Mouse (Mus musculus): ENCODE measurements around the gene Galnt5. TPM values are rescaled to one million over a fixed set of nuclear protein-coding genes. Genes with fewer than 3 reads are reported as not detected.

Gene Galnt5
- not detected in 2 replicates for polyA plus RNA-seq (2015; fragmentation: Nextera tagmentation; extraction: Ambion mirVana)

- Histone ChIP-seq H3K36me3 (ENCODE audit: poor library complexity, severe bottlenecking) (no peaks in the 10 kb centered on the region), H3K4me2 (no peak within 1 kb of the TSS), H3K27me3 (no peaks in the 10 kb centered on the region), H3K4me3 (no peak within 1 kb of the TSS), H3K9ac (no peak within 1 kb of the TSS), H3K4me1 (no peaks in the 10 kb centered on the region), H3K27ac (no peak within 1 kb of the TSS), H3K9me3 (replicated peaks) (no peaks in the 10 kb centered on the region)
- WGBS, result 74% methylated on average over 12 of the region's 12 CpGs
- ATAC-seq, result no peak
Observed at GRCm38 (mm10) chr2:57997752-57998430, at the start of gene Galnt5. Gene Galnt5, plus strand, starts transcription at chr2:57997884.

- Histone ChIP-seq H3K27me3 (no peaks in the 10 kb centered on the region), H3K27ac (no peak overlapping the region), H3K9ac (no peak overlapping the region), H3K36me3 (ENCODE audit: poor library complexity, severe bottlenecking) (no peaks in the 10 kb centered on the region), H3K4me2 (no peak overlapping the region), H3K4me3 (no peak overlapping the region), H3K9me3 (replicated peaks) (no peaks in the 10 kb centered on the region), H3K4me1 (no peaks in the 10 kb centered on the region)
- 65% methylated on average over 2 of the region's 2 CpGs for WGBS
- no peak for ATAC-seq
Observed at GRCm38 (mm10) chr2:57951620-57952019, 46.1 kb upstream of the Galnt5 start.

GRCm38 (mm10) chr2:57960786-57961185 is 36.9 kb upstream of the Galnt5 start:
- Histone ChIP-seq H3K27me3 (no peaks in the 10 kb centered on the region), H3K4me2 (no peak overlapping the region), H3K4me1 (no peaks in the 10 kb centered on the region), H3K9me3 (replicated peaks) (no peaks in the 10 kb centered on the region), H3K27ac (no peak overlapping the region), H3K9ac (no peak overlapping the region), H3K36me3 (ENCODE audit: poor library complexity, severe bottlenecking) (no peaks in the 10 kb centered on the region), H3K4me3 (no peak overlapping the region)
- WGBS, result 83% methylated on average over 5 of the region's 5 CpGs
- ATAC-seq, result no peak

- Histone ChIP-seq H3K4me1 (no peaks in the 10 kb centered on the region), H3K27me3 (no peaks in the 10 kb centered on the region), H3K9ac (no peak overlapping the region), H3K9me3 (replicated peaks) (no peaks in the 10 kb centered on the region), H3K4me2 (no peak overlapping the region), H3K4me3 (no peak overlapping the region), H3K36me3 (ENCODE audit: poor library complexity, severe bottlenecking) (no peaks in the 10 kb centered on the region), H3K27ac (no peak overlapping the region)
- no peak for ATAC-seq
Observed at GRCm38 (mm10) chr2:57982248-57982647, 15.4 kb upstream of the Galnt5 start.

GRCm38 (mm10) chr2:57991084-57991483 is 6.6 kb upstream of the Galnt5 start:
- H3K4me2 ChIP-seq, result no peak overlapping the region
- H3K9me3 ChIP-seq (replicated peaks), result no peaks in the 10 kb centered on the region
- H3K27ac ChIP-seq, result no peak overlapping the region
- 93% methylated on average over 2 of the region's 2 CpGs for WGBS
- H3K27me3 ChIP-seq, result no peaks in the 10 kb centered on the region
- no peaks in the 10 kb centered on the region for H3K36me3 ChIP-seq (ENCODE audit: poor library complexity, severe bottlenecking)
- H3K9ac ChIP-seq, result no peak overlapping the region
- no peak overlapping the region for H3K4me3 ChIP-seq
- H3K4me1 ChIP-seq, result no peaks in the 10 kb centered on the region
- no peak for ATAC-seq

GRCm38 (mm10) chr2:58001497-58001896 is 3.8 kb downstream of the Galnt5 start:
- H3K9me3 ChIP-seq (replicated peaks), result no peaks in the 10 kb centered on the region
- ATAC-seq, result no peak
- H3K27me3 ChIP-seq, result no peaks in the 10 kb centered on the region
- no peak overlapping the region for H3K4me3 ChIP-seq
- 81% methylated on average over 3 of the region's 3 CpGs for WGBS
- H3K9ac ChIP-seq, result no peak overlapping the region
- no peak overlapping the region for H3K4me2 ChIP-seq
- no peaks in the 10 kb centered on the region for H3K36me3 ChIP-seq (ENCODE audit: poor library complexity, severe bottlenecking)
- H3K4me1 ChIP-seq, result no peaks in the 10 kb centered on the region
- no peak overlapping the region for H3K27ac ChIP-seq

GRCm38 (mm10) chr2:58007081-58007480 is 9.4 kb downstream of the Galnt5 start:
- H3K4me2 ChIP-seq, result no peak overlapping the region
- WGBS, result 84% methylated on average over 5 of the region's 5 CpGs
- H3K27ac ChIP-seq, result no peak overlapping the region
- no peak for ATAC-seq
- H3K27me3 ChIP-seq, result no peaks in the 10 kb centered on the region
- H3K9me3 ChIP-seq (replicated peaks), result no peaks in the 10 kb centered on the region
- H3K4me1 ChIP-seq, result no peaks in the 10 kb centered on the region
- H3K36me3 ChIP-seq (ENCODE audit: poor library complexity, severe bottlenecking), result no peaks in the 10 kb centered on the region
- H3K4me3 ChIP-seq, result no peak overlapping the region
- no peak overlapping the region for H3K9ac ChIP-seq

GRCm38 (mm10) chr2:58023556-58023955 is 25.9 kb downstream of the Galnt5 start:
- Histone ChIP-seq H3K4me1 (0 out of 2 replicates have a peak, but pooled peaks cover 2% of the 10 kb centered on the region), H3K27ac (no peak overlapping the region), H3K9ac (no peak overlapping the region), H3K4me3 (no peak overlapping the region), H3K36me3 (ENCODE audit: poor library complexity, severe bottlenecking) (no peaks in the 10 kb centered on the region), H3K9me3 (replicated peaks) (no peaks in the 10 kb centered on the region), H3K4me2 (no peak overlapping the region), H3K27me3 (no peaks in the 10 kb centered on the region)
- WGBS, result 84% methylated on average over 6 of the region's 6 CpGs
- ATAC-seq, result no peak

- Histone ChIP-seq H3K4me2 (no peak overlapping the region), H3K9me3 (replicated peaks) (no peaks in the 10 kb centered on the region), H3K9ac (no peak overlapping the region), H3K27me3 (no peaks in the 10 kb centered on the region), H3K36me3 (ENCODE audit: poor library complexity, severe bottlenecking) (no peaks in the 10 kb centered on the region), H3K27ac (no peak overlapping the region), H3K4me3 (no peak overlapping the region), H3K4me1 (0 out of 2 replicates have a peak, but pooled peaks cover 2% of the 10 kb centered on the region)
- 70% methylated on average over 5 of the region's 5 CpGs for WGBS
- ATAC-seq, result no peak
Observed at GRCm38 (mm10) chr2:58026740-58027139, 29.1 kb downstream of the Galnt5 start.

GRCm38 (mm10) chr2:58029404-58029803 is 31.7 kb downstream of the Galnt5 start:
- Histone ChIP-seq H3K9me3 (replicated peaks) (no peaks in the 10 kb centered on the region), H3K4me2 (no peak overlapping the region), H3K4me3 (no peak overlapping the region), H3K27ac (no peak overlapping the region), H3K4me1 (0 out of 2 replicates have a peak, but pooled peaks cover 2% of the 10 kb centered on the region), H3K9ac (no peak overlapping the region), H3K27me3 (no peaks in the 10 kb centered on the region), H3K36me3 (ENCODE audit: poor library complexity, severe bottlenecking) (no peaks in the 10 kb centered on the region)
- 17% methylated on average over 7 of the region's 7 CpGs for WGBS
- peak; percentile 73; the same call in 1 of the 2 replicates for ATAC-seq

GRCm38 (mm10) chr2:58031431-58031830 is 33.7 kb downstream of the Galnt5 start:
- Histone ChIP-seq H3K27ac (no peak overlapping the region), H3K4me2 (no peak overlapping the region), H3K9me3 (replicated peaks) (no peaks in the 10 kb centered on the region), H3K27me3 (no peaks in the 10 kb centered on the region), H3K4me1 (0 out of 2 replicates have a peak, but pooled peaks cover 2% of the 10 kb centered on the region), H3K9ac (no peak overlapping the region), H3K36me3 (ENCODE audit: poor library complexity, severe bottlenecking) (no peaks in the 10 kb centered on the region), H3K4me3 (no peak overlapping the region)
- ATAC-seq, result no peak
- WGBS, result 85% methylated on average over 3 of the region's 3 CpGs

- Histone ChIP-seq H3K4me1 (no peaks in the 10 kb centered on the region), H3K4me2 (no peak overlapping the region), H3K36me3 (ENCODE audit: poor library complexity, severe bottlenecking) (no peaks in the 10 kb centered on the region), H3K9ac (no peak overlapping the region), H3K27ac (no peak overlapping the region), H3K27me3 (no peaks in the 10 kb centered on the region), H3K4me3 (no peak overlapping the region), H3K9me3 (replicated peaks) (no peaks in the 10 kb centered on the region)
- no peak for ATAC-seq
- WGBS, result 86% methylated on average over 4 of the region's 4 CpGs
Observed at GRCm38 (mm10) chr2:58035635-58036034, 38.0 kb downstream of the Galnt5 start.

- no peak overlapping the region for H3K4me2 ChIP-seq
- H3K27me3 ChIP-seq, result no peaks in the 10 kb centered on the region
- H3K36me3 ChIP-seq (ENCODE audit: poor library complexity, severe bottlenecking), result no peaks in the 10 kb centered on the region
- H3K27ac ChIP-seq, result no peak overlapping the region
- no peaks in the 10 kb centered on the region for H3K9me3 ChIP-seq (replicated peaks)
- H3K4me1 ChIP-seq, result no peaks in the 10 kb centered on the region
- no peak overlapping the region for H3K9ac ChIP-seq
- WGBS, result 97% methylated on average over 2 of the region's 2 CpGs
- ATAC-seq, result no peak
- no peak overlapping the region for H3K4me3 ChIP-seq
Observed at GRCm38 (mm10) chr2:58036926-58037325, 39.2 kb downstream of the Galnt5 start.
